Mouse (Mus musculus) heart, postnatal 0 days (tissue): Measurements from ENCODE around the gene Cfap77.

Experiments used
- CTCF ChIP-seq: IDR thresholded peaks from 2 replicates; pipeline ENCODE4 v1.5.1; 2016; ENCODE audit warnings: antibody characterized with exemption, control low read depth, low read depth
- EP300 ChIP-seq: IDR thresholded peaks from 2 replicates; pipeline ENCODE4 v1.6.1; 2016; ENCODE audit warnings: antibody characterized with exemption, low read depth

DNA sequence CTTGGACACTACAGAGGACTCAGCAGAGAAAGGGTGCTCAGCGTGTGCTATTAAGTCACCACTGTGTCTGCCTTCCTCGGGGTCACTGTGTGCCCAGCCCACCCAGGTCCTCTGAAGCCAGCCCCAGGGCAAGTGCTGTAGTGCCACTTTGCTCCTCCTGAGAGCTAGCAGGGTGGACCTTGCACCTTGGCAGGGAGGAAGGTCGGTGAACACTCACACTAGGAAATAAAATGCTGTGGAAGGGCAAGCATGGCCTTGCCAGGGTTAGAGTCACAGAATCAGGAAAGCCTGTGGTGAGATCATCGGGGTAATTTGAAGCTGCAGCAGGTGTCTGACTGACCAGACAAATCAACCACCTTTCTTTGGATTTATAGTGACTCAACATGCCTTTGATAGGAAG lies 149.3 kb downstream of the Cfap77 start:
- TF ChIP-seq CTCF (no peak), EP300 (no peak)
